Mouse (Mus musculus) embryonic facial prominence, embryonic 12.5 days (tissue): ENCODE results near the gene Ms4a18. TPM values are rescaled to one million over a fixed set of nuclear protein-coding genes. Genes with fewer than 3 reads are reported as not detected.
A peak's percentile ranks its signal among the peaks of the same experiment; 100 is the strongest.

Source experiments
- ATAC-seq: fragments of 200-750 bp; cut with Nextera tagmentation; 2 replicates; pipeline ENCODE4 v1.8.0; 2017; ENCODE audit not compliant: insufficient number of reproducible peaks, insufficient read depth, low FRiP score, low TSS enrichment
- H3K27ac ChIP-seq: fragments of 300-500 bp; sonication (generic); 2 replicates; pipeline ENCODE4 v1.5.1; 2016; ENCODE audit warnings: mild to moderate bottlenecking
- H3K27me3 ChIP-seq: fragments of 300-500 bp; sonication (generic); 2 replicates; pipeline ENCODE4 v1.6.1; 2016; ENCODE audit warnings: mild to moderate bottlenecking, moderate library complexity
- H3K36me3 ChIP-seq: fragments of 300-500 bp; sonication (generic); 2 replicates; pipeline ENCODE4 v1.6.1; 2016; ENCODE audit warnings: mild to moderate bottlenecking
- H3K4me1 ChIP-seq: fragments of 300-500 bp; sonication (generic); 2 replicates; pipeline ENCODE4 v1.6.1; 2016
- H3K4me2 ChIP-seq: fragments of 300-500 bp; sonication (generic); replicated peaks from 2 replicates; pipeline ENCODE4 v1.6.1; 2016; ENCODE audit warnings: mild to moderate bottlenecking, moderate library complexity
- H3K4me3 ChIP-seq: fragments of 300-500 bp; sonication (generic); 2 replicates; pipeline ENCODE4 v1.5.1; 2016; ENCODE audit warnings: mild to moderate bottlenecking
- H3K9ac ChIP-seq: fragments of 300-500 bp; sonication (generic); 2 replicates; pipeline ENCODE4 v1.6.1; 2016; ENCODE audit warnings: mild to moderate bottlenecking, moderate library complexity
- H3K9me3 ChIP-seq: fragments of 300-500 bp; sonication (generic); 2 replicates; pipeline ENCODE4 v1.6.1; 2016; ENCODE audit warnings: mild to moderate bottlenecking, moderate library complexity
- WGBS: fragments of 180-500 bp; shearing (Covaris S2); methylation state at CpG from one replicate; pipeline ENCODE4 v1.1.7; 2016; 5-methylcytosine and 5-hydroxymethylcytosine counted together
- polyA plus RNA-seq: library from polyadenylated mRNA; unstranded; fragments of >200 nt; fragmentation: Nextera tagmentation; extraction: Ambion mirVana; gene quantifications from 2 replicates; pipeline ENCODE4 v1.2.1, GENCODE M21; 2016

Ms4a18 gene
- polyA plus RNA-seq, 1 experiment from 2014 or later: not detected

DNA sequence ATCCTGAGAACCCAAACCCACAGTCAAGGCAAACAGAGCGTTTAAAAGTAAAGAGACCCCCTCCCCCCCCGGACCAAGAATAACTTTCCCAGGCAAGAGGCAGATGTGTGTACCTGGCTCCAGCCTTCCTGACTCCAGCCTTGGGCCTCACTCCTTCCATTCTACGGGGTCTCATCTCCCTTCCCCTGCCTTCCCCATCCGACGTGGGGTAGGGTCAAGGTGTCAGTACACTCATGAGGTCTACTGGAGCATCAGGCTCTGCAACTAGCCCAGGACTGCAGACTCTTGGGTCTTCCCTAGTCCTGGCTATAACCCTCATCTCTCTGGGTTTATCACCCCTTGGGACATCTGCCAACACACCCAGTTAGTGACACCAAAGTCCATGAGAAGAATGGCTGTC is 37.6 kb downstream of the Ms4a18 start:
- H3K4me1 ChIP-seq: no peaks in the 10 kb centered on the region; the same call in 1 of the 2 replicates
- H3K9ac ChIP-seq: no peak overlapping the region
- H3K4me2 ChIP-seq: no peak overlapping the region
- H3K27me3 ChIP-seq: no peaks in the 10 kb centered on the region
- WGBS: 84% methylated on average over 5 of the region's 5 CpGs
- H3K9me3 ChIP-seq: no peaks in the 10 kb centered on the region
- no peak overlapping the region for H3K27ac ChIP-seq
- ATAC-seq: no peak
- no peak overlapping the region for H3K4me3 ChIP-seq
- H3K36me3 ChIP-seq: no peaks in the 10 kb centered on the region

GRCm38 (mm10) chr19:10979184-10980168 is 38.4 kb downstream of the Ms4a18 start:
- ATAC-seq: no peak
- WGBS: 13% methylated on average over 18 of the region's 18 CpGs
- no peak overlapping the region for H3K4me3 ChIP-seq

GRCm38 (mm10) chr19:10976318-10976717 is 41.5 kb downstream of the Ms4a18 start:
- Histone ChIP-seq H3K4me1 (no peaks in the 10 kb centered on the region; the same call in 1 of the 2 replicates), H3K4me3 (no peak overlapping the region), H3K9me3 (no peaks in the 10 kb centered on the region), H3K9ac (no peak overlapping the region), H3K36me3 (no peaks in the 10 kb centered on the region), H3K4me2 (no peak overlapping the region), H3K27me3 (no peaks in the 10 kb centered on the region), H3K27ac (no peak overlapping the region)
- WGBS: 51% methylated on average over 4 of the region's 4 CpGs
- no peak for ATAC-seq

More at GRCm38 (mm10) chr19:10979184-10980168, 38.4 kb downstream of the Ms4a18 start:
- H3K9ac ChIP-seq: no peak overlapping the region
- H3K36me3 ChIP-seq: no peaks in the 10 kb centered on the region
- no peaks in the 10 kb centered on the region for H3K27me3 ChIP-seq
- H3K4me1 ChIP-seq: no peaks in the 10 kb centered on the region; the same call in 1 of the 2 replicates
- H3K9me3 ChIP-seq: no peaks in the 10 kb centered on the region
- no peak overlapping the region; the same call in 1 of the 2 replicates for H3K4me2 ChIP-seq
- no peak overlapping the region for H3K27ac ChIP-seq

GRCm38 (mm10) chr19:10975187-10975586 is 42.6 kb downstream of the Ms4a18 start:
- Histone ChIP-seq H3K36me3 (no peaks in the 10 kb centered on the region), H3K9me3 (no peaks in the 10 kb centered on the region), H3K4me3 (no peak overlapping the region), H3K27me3 (no peaks in the 10 kb centered on the region), H3K27ac (no peak overlapping the region), H3K9ac (no peak overlapping the region), H3K4me2 (no peak overlapping the region), H3K4me1 (no peaks in the 10 kb centered on the region; the same call in 1 of the 2 replicates)
- 69% methylated on average over 2 of the region's 2 CpGs for WGBS
- no peak for ATAC-seq

DNA sequence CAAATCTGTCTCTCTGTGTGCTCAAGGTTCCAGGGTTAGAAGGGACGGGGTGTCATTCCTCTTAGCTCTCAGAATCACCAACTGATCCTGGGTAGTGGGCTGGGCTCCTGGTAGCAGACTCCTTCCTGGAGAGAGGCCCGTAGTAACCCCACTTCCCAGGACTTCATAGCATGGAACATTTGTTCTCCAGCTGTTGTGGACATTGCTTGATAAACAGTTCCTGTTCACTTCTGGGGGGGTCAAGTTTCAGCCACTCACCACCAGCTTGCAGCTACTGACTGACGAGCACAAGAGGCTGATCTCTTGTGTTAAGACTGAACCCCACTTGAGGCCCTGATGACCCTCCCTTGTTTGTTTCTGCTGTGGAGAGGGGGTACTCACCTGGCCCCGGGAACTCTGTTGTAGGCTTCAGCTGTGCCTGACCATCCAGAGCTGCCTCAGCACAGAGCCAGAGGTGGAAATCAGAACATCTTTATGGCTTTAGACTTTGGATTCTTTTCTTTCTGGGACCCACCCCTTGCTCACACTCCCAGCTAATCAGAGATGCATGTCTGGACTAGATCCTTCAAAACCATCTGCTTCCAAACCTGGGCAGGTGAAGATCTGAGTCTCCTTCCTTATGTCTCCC is 43.5 kb downstream of the Ms4a18 start, which contains the start of gene Ms4a10:
Ms4a10 (minus strand) TSS at position 433 of the 628 bp plus-strand sequence.
- WGBS: 42% methylated on average over 4 of the region's 4 CpGs
- no peak within 1 kb of the TSS for H3K9ac ChIP-seq
- H3K4me3 ChIP-seq: no peak within 1 kb of the TSS
- no peak for ATAC-seq
- H3K4me2 ChIP-seq: no peak within 1 kb of the TSS
- no peaks in the 10 kb centered on the region for H3K27me3 ChIP-seq
- no peaks in the 10 kb centered on the region for H3K4me1 ChIP-seq
- H3K36me3 ChIP-seq: no peaks in the 10 kb centered on the region
- H3K27ac ChIP-seq: no peak within 1 kb of the TSS
- H3K9me3 ChIP-seq: no peaks in the 10 kb centered on the region

GRCm38 (mm10) chr19:10973187-10973586 is 44.6 kb downstream of the Ms4a18 start:
- ATAC-seq: no peak
- no peaks in the 10 kb centered on the region for H3K27me3 ChIP-seq
- no peak overlapping the region for H3K9ac ChIP-seq
- 72% methylated on average over 2 of the region's 2 CpGs for WGBS
- no peak overlapping the region for H3K4me3 ChIP-seq
- no peak overlapping the region for H3K4me2 ChIP-seq
- H3K4me1 ChIP-seq: no peaks in the 10 kb centered on the region
- no peak overlapping the region for H3K27ac ChIP-seq
- H3K9me3 ChIP-seq: no peaks in the 10 kb centered on the region
- no peaks in the 10 kb centered on the region for H3K36me3 ChIP-seq

- no peak for ATAC-seq
- H3K4me1 ChIP-seq: no peaks in the 10 kb centered on the region
These were observed 45.2 kb downstream of the Ms4a18 start for GRCm38 (mm10) chr19:10972660-10973059.

GRCm38 (mm10) chr19:10970457-10970856 is 47.4 kb downstream of the Ms4a18 start:
- H3K4me3 ChIP-seq: no peak overlapping the region
- WGBS: 74% methylated on average over 3 of the region's 3 CpGs
- H3K4me2 ChIP-seq: no peak overlapping the region
- H3K4me1 ChIP-seq: no peaks in the 10 kb centered on the region
- ATAC-seq: no peak
- H3K27ac ChIP-seq: no peak overlapping the region
- no peaks in the 10 kb centered on the region for H3K36me3 ChIP-seq
- no peak overlapping the region for H3K9ac ChIP-seq
- H3K9me3 ChIP-seq: no peaks in the 10 kb centered on the region
- H3K27me3 ChIP-seq: no peaks in the 10 kb centered on the region

More at GRCm38 (mm10) chr19:10972660-10973059, 45.2 kb downstream of the Ms4a18 start:
- H3K27ac ChIP-seq: no peak overlapping the region
- H3K9me3 ChIP-seq: no peaks in the 10 kb centered on the region
- H3K9ac ChIP-seq: no peak overlapping the region
- no peak overlapping the region for H3K4me2 ChIP-seq
- no peak overlapping the region for H3K4me3 ChIP-seq
- no peaks in the 10 kb centered on the region for H3K27me3 ChIP-seq
- H3K36me3 ChIP-seq: no peaks in the 10 kb centered on the region
- 41% methylated on average over 3 of the region's 3 CpGs for WGBS

DNA sequence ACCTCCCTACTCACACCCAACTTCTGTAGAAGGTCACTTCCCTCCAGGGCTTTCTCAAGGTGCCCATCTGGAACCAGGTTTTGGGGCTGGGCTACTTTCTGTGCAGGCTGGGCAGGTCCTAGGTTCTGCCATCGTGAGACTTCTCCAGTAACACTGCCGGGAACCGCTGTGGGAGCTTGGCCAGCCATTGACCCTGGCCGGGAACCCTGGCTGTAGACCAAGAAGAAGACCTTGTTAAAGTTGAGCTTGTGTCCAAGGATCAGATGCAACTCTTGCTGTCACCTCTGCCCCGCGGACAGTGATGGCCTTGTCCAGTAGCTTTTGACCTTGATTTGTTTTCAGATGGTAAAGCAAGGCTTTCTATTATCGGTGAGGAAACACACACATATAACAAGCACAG is 49.3 kb downstream of the Ms4a18 start:
- Histone ChIP-seq H3K4me1 (no peaks in the 10 kb centered on the region), H3K27ac (no peak overlapping the region), H3K9me3 (no peaks in the 10 kb centered on the region), H3K9ac (no peak overlapping the region), H3K27me3 (no peaks in the 10 kb centered on the region), H3K36me3 (no peaks in the 10 kb centered on the region), H3K4me2 (no peak overlapping the region), H3K4me3 (no peak overlapping the region)
- WGBS: 93% methylated on average over 7 of the region's 7 CpGs
- ATAC-seq: no peak

- Histone ChIP-seq H3K36me3 (no peaks in the 10 kb centered on the region), H3K4me2 (no peak overlapping the region), H3K4me3 (no peak overlapping the region), H3K4me1 (no peaks in the 10 kb centered on the region), H3K27me3 (no peaks in the 10 kb centered on the region), H3K9ac (no peak overlapping the region), H3K9me3 (no peaks in the 10 kb centered on the region), H3K27ac (no peak overlapping the region)
- 91% methylated on average over 7 of the region's 7 CpGs for WGBS
- ATAC-seq: no peak
These were observed 52.1 kb downstream of the Ms4a18 start for GRCm38 (mm10) chr19:10965721-10966120.

GRCm38 (mm10) chr19:10959978-10960346 is 57.9 kb downstream of the Ms4a18 start:
- Histone ChIP-seq H3K4me3 (no peak overlapping the region), H3K27ac (no peak overlapping the region), H3K27me3 (no peaks in the 10 kb centered on the region), H3K9me3 (no peaks in the 10 kb centered on the region), H3K36me3 (no peaks in the 10 kb centered on the region), H3K9ac (no peak overlapping the region), H3K4me1 (no peaks in the 10 kb centered on the region), H3K4me2 (0 out of 2 replicates have a peak overlapping the region, but pooled peaks have one; percentile 22)
- ATAC-seq: no peak; the same call in 1 of the 2 replicates
- WGBS: 50% methylated on average over 12 of the region's 12 CpGs
